Mouse (Mus musculus) myocyte (in vitro differentiated cells): ENCODE measurements around the gene Ppp6r3.

Source experiments
- CEBPB ChIP-seq: IDR thresholded peaks from 2 replicates; pipeline ENCODE4 v1.6.1; 2011; ENCODE audit warnings: mild to moderate bottlenecking, moderate library complexity; ENCODE audit not compliant: poor library complexity, insufficient read depth, severe bottlenecking
- E2F4 ChIP-seq: IDR thresholded peaks from one replicate; pipeline ENCODE4 v1.6.1; 2011; ENCODE audit warnings: mild to moderate bottlenecking, control low read depth, moderate library complexity; ENCODE audit not compliant: insufficient read depth
- MAX ChIP-seq: IDR thresholded peaks from one replicate; pipeline ENCODE4 v1.6.1; 2011; ENCODE audit warnings: low read depth, mild to moderate bottlenecking, control low read depth
- MYOG ChIP-seq, 3 experiments: IDR thresholded peaks; one replicate each; pipeline ENCODE4 v1.6.1; 2011; ENCODE audit warnings: control low read depth in 2 of 3, low read depth in 2 of 3, mild to moderate bottlenecking in 2 of 3; ENCODE audit not compliant: insufficient read length in 2 of 3, control insufficient read depth in 1 of 3, insufficient read depth in 1 of 3
- POLR2A ChIP-seq: IDR thresholded peaks from one replicate; pipeline ENCODE4 v1.6.1; 2011; ENCODE audit warnings: low read depth, mild to moderate bottlenecking, control low read depth, moderate library complexity; ENCODE audit not compliant: insufficient read length
- POLR2AphosphoS2 ChIP-seq: IDR thresholded peaks from one replicate; pipeline ENCODE4 v1.6.1; 2011; ENCODE audit warnings: low read depth, control low read depth; ENCODE audit not compliant: insufficient read length
- REST ChIP-seq: IDR thresholded peaks from one replicate; pipeline ENCODE4 v1.6.1; 2011; ENCODE audit warnings: mild to moderate bottlenecking, control low read depth, moderate library complexity; ENCODE audit not compliant: insufficient read depth, insufficient read length
- TCF12 ChIP-seq: IDR thresholded peaks from one replicate; pipeline ENCODE4 v1.6.1; 2011; ENCODE audit warnings: mild to moderate bottlenecking, control low read depth; ENCODE audit not compliant: poor library complexity, insufficient read depth, severe bottlenecking
- USF1 ChIP-seq: IDR thresholded peaks from one replicate; pipeline ENCODE4 v1.6.1; 2011; ENCODE audit warnings: low read depth, mild to moderate bottlenecking, control low read depth, moderate library complexity

- TF ChIP-seq REST: no peak
- no peak for TF ChIP-seq E2F4
- TF ChIP-seq MAX: no peak
- TF ChIP-seq TCF12: no peak
- no peak for TF ChIP-seq USF1
- TF ChIP-seq POLR2A: no peak
- no peak for TF ChIP-seq MYOG (IDR thresholded peaks at IDR 0.05; ENCODE audit: control insufficient read depth in 1 of 3, insufficient read depth in 1 of 3, insufficient read length in 2 of 3, low read depth in 2 of 3)
- no peak for TF ChIP-seq POLR2AphosphoS2
- TF ChIP-seq CEBPB: no peak
These were observed 169.8 kb downstream of the Ppp6r3 start for GRCm38 (mm10) chr19:3405531-3406281.
